Mouse (Mus musculus) adrenal gland, adult (tissue): Measurements from ENCODE around the gene Tmed6.
"Not testable (repeated sequence)": the region's sequence is repeated elsewhere in the genome, so short reads cannot be mapped to it uniquely, and the experiment has no call there.

Source experiments
- DNase-seq, 2 experiments: peaks; one replicate each; pipeline ENCODE4 v3.0.0; 2022 to 2023; ENCODE audit warnings: low spot score in 1 of 2; ENCODE audit not compliant: inconsistent age in 2 of 2

Gene Tmed6

GRCm38 (mm10) chr8:107076239-107076888 lies 10.9 kb upstream of the Tmed6 start:
- peak; percentile 49 to 65 for DNase-seq

GRCm38 (mm10) chr8:107074128-107074527 lies 8.7 kb upstream of the Tmed6 start:
- DNase-seq, result no peak

- DNase-seq, result peak in 1 of 2 experiments; percentile 24
Observed at GRCm38 (mm10) chr8:107073706-107074105, 8.3 kb upstream of the Tmed6 start.

- DNase-seq, result no peak
Observed at GRCm38 (mm10) chr8:107062613-107063012, 2.8 kb downstream of the Tmed6 start.

GRCm38 (mm10) chr8:107056973-107057369 lies 8.5 kb downstream of the Tmed6 start:
- DNase-seq, result no peak

DNA sequence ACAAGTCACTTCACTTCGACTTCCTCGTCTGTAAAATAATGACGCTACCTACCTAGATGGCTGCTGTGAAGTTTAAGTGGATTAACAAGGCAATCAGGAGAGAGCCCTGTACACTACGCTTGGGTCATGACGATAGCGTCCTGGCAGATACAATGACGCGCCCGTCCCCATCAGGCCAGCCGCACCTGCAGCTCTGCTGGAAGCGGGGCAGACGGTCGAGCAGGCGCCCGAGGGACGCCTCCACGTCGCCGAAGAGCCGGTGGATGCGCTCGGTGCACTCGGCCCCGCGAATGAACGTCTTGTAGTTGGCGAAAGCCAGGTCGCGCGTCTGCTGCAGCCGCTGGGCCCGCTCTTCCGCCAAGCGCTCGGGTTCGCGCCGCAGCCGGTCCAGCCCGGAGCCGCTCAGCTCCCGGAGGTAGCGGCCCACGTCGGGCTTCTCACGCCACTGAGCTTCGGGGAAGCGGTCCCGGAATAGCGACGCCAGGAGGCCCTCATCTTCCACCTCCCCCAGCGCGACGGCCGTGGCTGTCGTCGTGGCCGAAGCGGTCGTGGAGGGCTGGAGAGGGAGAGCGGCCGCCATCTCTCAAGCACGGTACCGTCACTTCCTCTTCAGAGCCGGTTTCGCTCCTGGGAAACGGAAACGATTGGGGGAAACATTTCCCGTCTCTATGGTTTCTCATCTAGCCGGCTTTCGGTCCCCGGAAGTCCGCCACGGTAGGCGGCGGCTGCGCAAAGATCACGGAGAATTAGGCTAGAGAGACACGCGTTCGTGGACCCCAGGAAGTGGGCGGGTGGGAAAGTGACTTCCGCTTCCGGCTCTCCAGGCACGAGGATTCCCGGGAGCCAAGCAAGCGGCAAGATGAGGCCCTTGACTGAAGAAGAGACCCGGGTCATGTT lies 9.1 kb downstream of the Tmed6 start, which contains the start of the genes Cog8 and Nip7:
Gene Cog8 (minus strand): TSS at position 614 of the 897 bp plus-strand sequence.
Gene Nip7 (plus strand): TSS at position 802 of the 897 bp plus-strand sequence.
- DNase-seq, result peak; percentile 98 to 99

DNA sequence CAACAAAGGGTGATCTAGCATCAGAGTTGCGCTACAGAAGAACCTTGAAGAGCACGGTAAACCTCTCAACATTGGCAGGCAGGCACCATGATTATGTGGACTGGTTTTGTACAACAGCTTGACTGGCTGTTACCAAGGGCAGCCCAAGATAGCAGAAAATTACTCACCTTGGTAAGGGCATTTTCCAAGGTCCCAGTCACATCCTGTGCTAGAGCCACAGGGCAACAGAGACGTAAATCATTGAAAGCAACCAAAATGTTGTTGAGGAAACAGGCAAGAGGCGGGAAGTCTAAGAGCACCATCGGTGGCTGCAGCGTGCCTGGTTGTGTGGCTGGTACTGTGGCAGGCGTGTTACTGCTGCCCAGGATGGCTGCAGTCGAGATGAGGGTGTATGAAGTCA lies 13.4 kb downstream of the Tmed6 start:
- peak; percentile 73 to 85 for DNase-seq

DNA sequence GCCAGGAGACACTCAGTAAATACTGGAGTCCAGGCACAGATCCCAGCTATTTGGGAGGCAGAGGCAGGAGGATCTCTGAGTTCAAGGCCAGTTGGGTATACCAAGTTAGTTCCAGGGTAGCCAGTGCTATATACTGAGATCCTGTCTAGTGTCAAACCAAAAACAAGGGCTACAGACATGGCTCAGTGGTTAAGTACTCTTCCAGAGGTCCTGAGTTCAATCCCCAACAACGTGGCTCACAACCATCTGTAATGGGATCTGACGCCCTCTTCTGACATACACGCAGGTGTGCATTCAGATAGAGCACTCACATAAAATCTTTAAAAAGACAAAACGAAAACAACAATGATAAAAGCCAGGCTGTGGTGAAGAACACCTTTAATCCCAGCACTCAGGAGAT lies 16.0 kb downstream of the Tmed6 start:
- no peak for DNase-seq

GRCm38 (mm10) chr8:107048061-107048941 lies 17.1 kb downstream of the Tmed6 start, which contains the start of gene Pdf:
Gene Pdf, minus strand, starts transcription at chr8:107048614.
- DNase-seq, result peak; percentile 91 to 96

GRCm38 (mm10) chr8:107046976-107047375 lies 18.5 kb downstream of the Tmed6 start:
- DNase-seq, result peak in 1 of 2 experiments; percentile 64

- peak in 1 of 2 experiments; percentile 26 for DNase-seq
Observed at GRCm38 (mm10) chr8:107045478-107045877, 20.0 kb downstream of the Tmed6 start.

GRCm38 (mm10) chr8:107040632-107041031 lies 24.8 kb downstream of the Tmed6 start:
- DNase-seq, result no peak

DNA sequence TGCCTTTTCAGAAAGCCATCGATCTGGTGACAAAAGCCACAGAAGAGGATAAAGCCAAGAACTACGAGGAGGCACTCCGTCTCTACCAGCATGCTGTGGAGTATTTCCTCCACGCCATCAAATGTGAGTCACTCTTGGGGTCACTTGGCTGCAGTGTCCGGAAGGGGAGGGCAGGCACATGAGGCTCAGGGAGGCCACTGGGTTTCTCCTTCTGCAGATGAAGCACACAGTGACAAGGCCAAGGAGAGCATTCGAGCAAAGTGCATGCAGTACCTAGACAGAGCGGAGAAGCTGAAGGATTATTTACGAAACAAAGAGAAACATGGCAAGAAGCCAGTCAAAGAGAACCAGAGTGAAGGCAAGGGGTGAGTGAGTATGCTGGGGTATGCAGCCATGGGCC lies 28.8 kb downstream of the Tmed6 start:
- DNase-seq, result peak; percentile 65 to 67

DNA sequence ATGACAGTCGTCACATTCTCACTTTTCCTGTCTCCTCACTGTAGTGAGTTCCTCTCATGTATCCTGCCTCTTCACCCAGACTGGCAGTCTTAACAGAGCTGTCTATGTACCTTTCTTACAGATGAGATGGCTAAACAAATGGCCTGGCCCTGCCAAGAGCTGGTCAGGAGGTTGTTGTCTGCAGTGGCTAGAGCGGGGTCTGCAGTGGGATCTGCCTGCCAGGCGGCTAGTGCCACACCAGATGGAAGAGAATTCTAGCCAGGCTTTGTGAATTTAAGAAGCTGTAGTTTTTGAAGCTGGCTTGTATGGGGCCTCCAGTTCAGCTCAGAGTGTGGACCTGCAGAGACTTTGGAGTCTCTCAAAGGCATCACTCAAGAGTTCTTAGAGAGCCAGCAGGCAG lies 29.8 kb downstream of the Tmed6 start:
- no peak for DNase-seq

DNA sequence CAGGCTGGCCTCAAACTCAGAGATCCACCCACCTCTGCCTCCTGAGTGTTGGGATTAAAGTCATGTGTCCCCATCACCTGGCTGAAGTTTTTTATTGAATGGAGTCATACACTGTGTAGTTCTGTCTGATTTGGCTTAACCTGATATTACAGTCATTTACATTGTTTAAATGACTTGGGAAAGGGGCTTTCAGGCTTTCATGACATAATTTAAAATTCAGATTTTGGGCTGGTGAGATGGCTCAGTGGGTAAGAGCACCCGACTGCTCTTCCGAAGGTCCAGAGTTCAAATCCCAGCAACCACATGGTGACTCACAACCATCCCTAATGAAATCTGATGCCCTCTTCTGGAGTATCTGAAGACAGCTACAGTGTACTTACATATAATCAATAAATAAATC lies 31.8 kb downstream of the Tmed6 start:
- DNase-seq, result not testable (repeated sequence)

- DNase-seq, result no peak
Observed at GRCm38 (mm10) chr8:107031577-107032090, 33.8 kb downstream of the Tmed6 start.

- DNase-seq, result peak; percentile 98 to 100
Observed at GRCm38 (mm10) chr8:107030650-107031576, 34.5 kb downstream of the Tmed6 start, which contains the start of gene Vps4a. Gene Vps4a, plus strand, starts transcription at chr8:107031222.

- no peak for DNase-seq
Observed at GRCm38 (mm10) chr8:107030058-107030457, 35.4 kb downstream of the Tmed6 start.

- DNase-seq, result no peak
Observed at GRCm38 (mm10) chr8:107029310-107029709, 36.1 kb downstream of the Tmed6 start.
